Mouse (Mus musculus) layer of hippocampus, postnatal 25 days (tissue): ENCODE measurements around the gene Cd22. TPM values are rescaled to one million over a fixed set of nuclear protein-coding genes. Genes with fewer than 3 reads are reported as not detected.
"Not testable (repeated sequence)": the region's sequence is repeated elsewhere in the genome, so short reads cannot be mapped to it uniquely, and the experiment has no call there.

Source experiments
- DNase-seq, 2 experiments: peaks; one replicate each; pipeline ENCODE4 v3.0.0; 2022; ENCODE audit warnings: mixed read lengths in 2 of 2, low spot score in 1 of 2; ENCODE audit errors: extremely low spot score in 1 of 2
- total RNA-seq, 2 experiments: library from RNA; stranded (reverse); gene quantifications; 2 replicates each; pipeline ENCODE4 v1.2.3; 2021

The Cd22 gene
- total RNA-seq, result not detected

DNA sequence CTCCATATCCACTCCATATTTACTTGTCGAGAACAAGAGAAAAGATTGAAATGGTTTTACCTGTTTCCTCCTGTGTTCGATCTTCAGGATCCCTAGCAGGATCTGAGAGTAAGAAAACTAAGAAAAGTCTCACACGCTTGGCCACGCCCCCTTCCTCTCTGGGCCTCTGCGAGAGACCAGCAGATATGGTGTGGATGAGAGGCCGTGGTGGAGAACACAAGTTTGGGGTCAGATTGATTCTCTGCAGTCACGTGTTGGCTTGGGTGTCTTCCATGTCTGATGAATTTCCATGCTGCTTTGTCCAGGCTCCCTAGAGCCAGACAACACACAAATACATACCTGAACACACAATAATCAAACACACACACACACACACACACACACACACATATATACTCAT is at the start of gene Cd22:
Gene Cd22, minus strand, starts transcription at position 167 of the 400 bp plus-strand sequence.
- DNase-seq, result no peak

DNA sequence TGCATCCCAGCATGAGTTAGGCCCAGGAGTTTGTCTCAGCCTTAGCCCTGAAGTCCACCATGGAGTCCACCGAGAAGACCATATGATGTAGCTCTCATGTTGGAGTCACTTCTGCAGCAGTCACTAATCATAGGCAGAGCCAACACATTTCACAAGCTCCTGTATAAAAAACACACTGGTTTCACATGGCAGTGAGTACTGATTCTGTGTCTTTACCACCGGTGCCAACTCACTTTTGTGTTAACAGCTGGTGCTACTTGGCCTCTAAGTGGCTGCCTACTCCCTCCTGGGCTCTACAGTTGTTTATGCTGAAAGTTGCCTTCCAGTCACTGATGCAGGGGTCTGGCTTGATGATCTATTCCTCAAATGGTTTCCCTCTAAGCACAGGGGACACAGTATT is 44.4 kb upstream of the Cd22 start, which contains the start of gene Hamp2:
Gene Hamp2, minus strand, starts transcription at position 101 of the 400 bp plus-strand sequence.
- DNase-seq, result not testable (repeated sequence)

GRCm38 (mm10) chr7:30924071-30924470 is 43.9 kb upstream of the Cd22 start:
- no peak for DNase-seq

GRCm38 (mm10) chr7:30922490-30922889 is 42.3 kb upstream of the Cd22 start:
- not testable (repeated sequence) for DNase-seq

DNA sequence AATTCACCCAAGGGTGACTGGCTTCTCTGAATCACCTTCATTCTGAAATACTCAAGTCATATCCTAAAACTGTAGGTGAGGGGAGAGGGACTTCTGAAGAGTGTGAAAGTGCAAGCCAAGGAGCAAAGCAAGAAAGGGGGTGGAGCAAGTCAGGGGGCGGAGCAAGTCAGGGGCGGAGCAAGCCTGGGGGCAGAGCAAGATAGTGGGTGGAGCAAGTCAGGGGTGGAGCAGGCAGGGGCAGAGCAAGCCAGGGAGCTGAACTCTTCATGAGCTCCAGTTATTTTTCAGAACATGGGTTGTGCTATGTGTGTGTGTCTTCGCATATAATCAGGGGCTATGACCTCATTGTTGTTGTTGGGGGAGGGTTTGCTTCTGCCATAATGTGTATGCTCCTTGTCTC is 40.1 kb upstream of the Cd22 start:
- no peak for DNase-seq

DNA sequence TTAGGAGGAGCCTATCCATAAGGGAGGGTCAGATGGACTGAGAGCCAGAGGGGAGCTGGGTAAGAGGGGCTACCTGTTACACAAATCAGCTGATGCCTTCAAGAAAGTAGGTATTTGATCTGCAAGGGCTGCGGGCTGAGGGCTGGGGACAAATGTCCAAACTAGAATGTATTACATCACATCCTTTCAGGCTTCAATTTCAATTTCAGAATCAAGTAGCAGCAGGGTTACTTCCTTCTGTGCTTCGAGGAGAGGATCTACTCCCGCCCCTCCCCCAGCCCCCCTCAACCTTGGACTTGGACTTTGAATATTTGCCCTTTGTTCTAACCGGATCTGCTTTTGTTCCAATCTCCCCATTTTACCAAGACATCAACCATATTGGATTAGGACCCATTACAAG is 37.1 kb upstream of the Cd22 start:
- DNase-seq, result no peak

- no peak for DNase-seq
Measured at GRCm38 (mm10) chr7:30916713-30917112, 36.6 kb upstream of the Cd22 start.

- no peak for DNase-seq
Measured at GRCm38 (mm10) chr7:30914732-30915131, 34.6 kb upstream of the Cd22 start, which contains the start of gene Mag. Gene Mag (minus strand): TSS chr7:30914873.

GRCm38 (mm10) chr7:30909773-30910172 is 29.6 kb upstream of the Cd22 start:
- no peak for DNase-seq

DNA sequence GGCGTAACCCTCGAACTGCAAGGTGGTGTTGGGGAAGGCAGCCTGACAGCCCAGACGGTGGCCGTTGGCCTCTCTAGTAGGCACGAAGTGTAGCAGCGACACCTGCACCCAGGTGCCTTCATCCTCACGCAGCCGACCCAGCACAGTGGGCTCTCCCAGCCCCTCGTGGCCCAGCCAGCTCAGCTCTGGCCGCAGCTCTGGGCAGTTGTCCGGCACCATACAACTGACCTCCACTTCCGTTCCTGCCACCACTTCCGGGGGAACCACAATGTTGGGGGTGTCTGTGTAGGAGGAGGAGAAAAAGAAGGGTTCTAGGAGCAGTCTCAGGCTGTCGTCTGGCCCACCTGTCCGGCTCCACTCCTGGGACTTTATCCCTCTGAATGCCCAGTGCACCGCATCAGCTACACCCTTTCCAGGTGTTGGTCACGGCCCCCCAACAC is 28.9 kb upstream of the Cd22 start:
- no peak for DNase-seq

- no peak for DNase-seq
Measured at GRCm38 (mm10) chr7:30908277-30908991, 28.3 kb upstream of the Cd22 start.

- DNase-seq, result peak in 1 of 2 experiments; percentile 38
Measured at GRCm38 (mm10) chr7:30904042-30904441, 23.9 kb upstream of the Cd22 start.

DNA sequence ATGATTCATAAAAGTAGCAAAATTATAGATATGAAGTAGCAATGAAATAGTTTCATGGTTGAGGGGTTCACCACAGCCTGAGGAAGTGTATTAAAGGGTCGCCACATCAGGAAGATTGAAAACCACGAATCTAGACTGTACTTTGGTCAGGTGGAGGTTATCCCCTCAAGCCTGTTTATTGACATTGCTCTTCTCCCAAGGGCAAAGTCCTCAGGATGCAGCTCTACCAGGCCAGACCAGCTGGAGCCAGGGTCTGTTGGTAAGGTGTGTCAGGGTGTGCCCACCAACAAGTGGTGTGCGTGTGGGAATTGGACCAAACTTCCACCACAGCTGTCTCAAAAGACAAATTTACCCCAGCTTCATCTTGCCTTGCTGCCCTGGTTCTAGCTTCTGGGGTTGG is 15.1 kb upstream of the Cd22 start:
- no peak for DNase-seq

GRCm38 (mm10) chr7:30892515-30892914 is 12.4 kb upstream of the Cd22 start:
- DNase-seq, result no peak

DNA sequence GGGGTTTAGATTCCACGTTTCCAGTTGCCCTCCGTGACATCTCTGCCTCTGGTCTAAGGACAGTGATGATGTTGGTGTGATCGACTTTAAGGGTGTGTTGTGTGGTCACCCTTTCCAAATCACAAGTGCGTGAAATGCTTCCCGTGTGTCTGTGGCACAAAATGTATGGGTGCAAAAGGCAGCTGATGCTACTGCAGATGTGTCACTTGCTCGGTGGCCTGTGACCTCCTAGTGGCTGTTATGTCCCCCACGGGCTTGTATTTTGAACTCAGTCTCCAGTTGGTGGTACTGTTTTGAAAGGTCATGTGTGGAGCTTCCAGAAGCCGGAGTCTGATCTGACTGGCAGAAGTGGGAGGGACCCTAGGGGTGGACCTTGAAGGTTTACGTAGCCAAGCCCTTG is 11.6 kb upstream of the Cd22 start:
- DNase-seq, result no peak

- no peak for DNase-seq
Measured at GRCm38 (mm10) chr7:30890681-30891080, 10.5 kb upstream of the Cd22 start.

DNA sequence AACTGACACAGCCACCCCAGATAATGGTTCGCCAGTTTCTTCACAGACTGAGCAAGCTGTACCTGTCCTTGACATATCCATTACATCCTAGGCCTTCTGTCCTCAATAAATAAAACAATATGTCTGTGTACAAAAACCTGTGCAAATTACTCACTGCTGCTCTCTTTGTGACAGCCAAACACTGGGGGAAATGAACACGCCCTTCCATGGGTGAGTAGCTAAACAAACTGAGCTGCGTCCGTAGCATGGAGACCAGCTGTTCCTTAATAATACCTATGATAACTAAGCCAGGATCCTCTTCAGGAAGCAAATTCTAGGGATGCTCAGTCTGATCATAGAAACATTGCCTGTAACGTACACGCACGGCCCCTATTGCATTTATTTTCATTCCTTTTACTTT is 8.6 kb upstream of the Cd22 start:
- DNase-seq, result no peak

DNA sequence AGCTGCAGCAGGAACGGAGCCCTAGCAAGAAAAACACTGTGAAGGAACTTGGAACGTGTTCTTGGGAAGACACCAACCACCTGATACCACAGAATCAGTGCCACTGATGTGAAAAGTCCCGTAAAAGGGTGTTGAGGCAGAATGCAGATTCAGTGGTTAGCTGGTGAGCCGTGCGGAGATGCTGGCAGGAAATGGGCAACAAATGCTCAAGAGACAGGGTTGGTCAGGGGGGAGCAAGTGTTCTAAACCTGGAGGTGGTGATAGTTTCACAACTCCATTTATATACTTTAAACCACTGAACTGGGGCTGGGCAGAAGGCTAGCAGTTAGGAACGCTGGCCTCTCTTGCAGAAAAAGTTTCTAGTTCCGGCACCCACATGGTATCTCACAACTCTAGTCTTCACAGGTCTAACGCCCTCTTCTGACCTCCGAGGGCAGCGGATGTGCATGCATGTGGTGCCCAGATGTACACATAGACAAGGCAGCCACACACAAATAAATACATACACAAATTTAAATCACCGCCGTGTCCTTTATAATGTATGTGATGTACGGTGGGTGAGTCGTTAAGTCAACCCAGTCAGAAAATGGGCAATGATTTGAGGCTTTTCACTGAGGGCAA is 7.5 kb upstream of the Cd22 start:
- no peak for DNase-seq

GRCm38 (mm10) chr7:30886852-30887251 is 6.7 kb upstream of the Cd22 start:
- DNase-seq, result no peak

DNA sequence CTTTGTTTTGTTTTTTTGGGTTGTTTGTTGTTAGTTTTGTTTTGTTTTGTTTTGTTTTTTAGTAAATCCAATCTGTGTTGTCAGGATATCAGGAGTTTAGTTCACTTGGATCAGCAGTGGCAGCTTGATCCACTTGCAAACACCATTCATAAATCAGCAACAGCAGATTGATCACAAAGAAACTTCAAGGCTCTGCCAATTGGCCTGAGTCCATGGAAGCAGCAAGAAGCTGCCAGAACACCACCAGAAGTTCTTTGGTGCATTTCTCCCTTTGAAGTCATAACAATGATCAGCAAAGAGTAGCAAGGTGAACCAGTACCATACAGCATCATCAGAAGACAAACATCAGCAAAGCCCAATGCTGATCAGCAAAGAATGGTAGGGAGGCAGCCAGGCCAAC is 3.9 kb upstream of the Cd22 start:
- no peak for DNase-seq

GRCm38 (mm10) chr7:30881367-30881766 is 1.2 kb upstream of the Cd22 start:
- no peak for DNase-seq

DNA sequence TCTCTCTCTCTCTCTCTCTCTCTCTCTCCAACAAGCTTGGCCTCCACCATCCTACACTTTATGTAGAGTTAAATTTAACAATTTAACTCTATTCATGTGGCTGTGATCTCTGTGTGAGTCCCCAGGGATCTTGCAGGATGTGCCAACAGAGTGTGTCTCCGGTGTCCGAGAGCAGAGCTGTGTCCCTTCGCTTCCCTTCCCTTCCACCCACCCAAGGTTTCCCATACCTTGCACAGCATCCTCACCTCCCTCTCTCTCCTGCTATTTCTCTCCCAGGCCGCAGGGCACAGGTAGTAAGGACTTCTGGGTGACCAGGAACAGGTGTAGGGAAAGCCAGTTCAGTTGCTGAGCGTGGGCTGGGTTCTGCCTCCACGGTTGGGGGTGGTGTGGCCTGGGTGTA is 1.2 kb downstream of the Cd22 start:
- no peak for DNase-seq
